Mouse (Mus musculus): ENCODE measurements around the gene Gm14137. TPM values are rescaled to one million over a fixed set of nuclear protein-coding genes. Genes with fewer than 3 reads are reported as not detected.

Gm14137 gene
- polyA plus RNA-seq, 1 experiment, result not detected

DNA sequence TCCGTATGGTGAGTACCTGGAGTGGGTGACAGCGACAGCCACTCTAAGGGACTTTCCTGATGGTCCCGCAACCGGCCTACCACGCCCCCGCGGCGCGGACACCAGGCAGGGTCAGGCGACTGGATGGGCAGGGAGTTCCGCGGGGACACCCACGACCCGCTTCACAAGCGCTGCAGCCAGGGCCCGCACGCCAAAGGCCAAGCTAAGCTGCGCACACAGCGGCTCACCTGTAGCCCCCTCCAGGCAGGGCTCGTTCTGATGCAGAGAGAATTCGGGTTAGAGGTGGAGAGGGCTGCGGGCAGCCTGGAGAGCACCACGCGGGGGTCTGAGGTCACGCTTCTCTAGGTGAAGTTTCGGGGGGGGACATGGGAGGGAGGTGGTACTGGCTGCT, 6.4 kb upstream of the Gm14137 start:
- Histone ChIP-seq H3K27me3 (ENCODE audit: control insufficient read depth) (peaks cover 61% of the 10 kb centered on the region), H3K4me1 (ENCODE audit: control insufficient read depth) (peaks cover 35% of the 10 kb centered on the region), H3K4me3 (replicated peaks) (peak overlapping the region; percentile 67), H3K36me3 (ENCODE audit: control insufficient read depth) (peaks cover 6% of the 10 kb centered on the region), H3K9me3 (ENCODE audit: control insufficient read depth, low read length) (peaks cover 6% of the 10 kb centered on the region)
- TF ChIP-seq GATA1 (IDR thresholded peaks at IDR 0.05; ENCODE audit: low read length) (no peak), TAL1 (IDR thresholded peaks at IDR 0.05; ENCODE audit: low read length) (no peak)

DNA sequence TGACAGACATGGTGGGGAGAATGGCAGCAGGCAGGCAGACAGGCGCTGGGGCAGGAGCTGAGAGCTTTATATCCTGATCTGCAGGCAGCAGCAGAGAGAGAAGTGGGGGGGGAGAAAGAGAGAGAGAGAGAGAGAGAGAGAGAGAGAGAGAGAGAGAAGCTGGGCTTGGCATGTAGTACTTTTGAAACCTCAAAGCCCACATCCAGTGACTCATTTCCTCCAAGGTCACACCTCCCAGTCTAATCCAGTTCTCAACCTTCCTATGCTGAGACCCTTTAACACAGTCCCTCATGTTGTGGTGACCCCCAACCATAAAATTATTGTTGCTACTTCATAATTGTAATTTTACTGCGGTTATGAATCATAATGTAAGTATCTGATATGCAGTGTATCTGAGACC, 4.0 kb upstream of the Gm14137 start:
- no peak overlapping the region for H3K4me3 ChIP-seq (replicated peaks)
- peaks cover 47% of the 10 kb centered on the region for H3K27me3 ChIP-seq (ENCODE audit: control insufficient read depth)
- peaks cover 6% of the 10 kb centered on the region for H3K36me3 ChIP-seq (ENCODE audit: control insufficient read depth)
- peaks cover 40% of the 10 kb centered on the region for H3K4me1 ChIP-seq (ENCODE audit: control insufficient read depth)
- TF ChIP-seq GATA1 (IDR thresholded peaks at IDR 0.05; ENCODE audit: low read length) (no peak), TAL1 (IDR thresholded peaks at IDR 0.05; ENCODE audit: low read length) (no peak)
- H3K9me3 ChIP-seq (ENCODE audit: control insufficient read depth, low read length), result peaks cover 6% of the 10 kb centered on the region

DNA sequence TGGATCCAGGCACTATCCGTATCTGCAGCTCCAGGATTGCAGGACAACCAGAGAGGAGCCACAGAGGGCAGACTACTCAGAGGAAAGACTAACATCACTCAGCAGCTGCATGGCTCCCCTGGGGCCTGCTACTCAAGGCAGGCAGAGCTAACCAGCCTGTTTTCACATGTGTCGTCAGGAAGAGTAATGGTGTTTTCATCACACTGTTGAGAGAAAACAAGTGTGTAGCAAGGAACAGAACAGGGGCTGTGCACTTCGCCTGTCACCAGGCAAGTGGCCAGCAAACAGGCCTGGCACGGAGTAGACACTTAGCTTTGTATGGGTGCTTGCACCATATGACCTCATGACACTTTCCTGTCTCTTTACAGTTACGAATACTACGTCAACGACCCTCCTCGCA, 2.7 kb upstream of the Gm14137 start:
- Histone ChIP-seq H3K27me3 (ENCODE audit: control insufficient read depth) (peaks cover 34% of the 10 kb centered on the region), H3K36me3 (ENCODE audit: control insufficient read depth) (peaks cover 6% of the 10 kb centered on the region), H3K9me3 (ENCODE audit: control insufficient read depth, low read length) (peaks cover 3% of the 10 kb centered on the region; the same call in 1 of the 2 replicates), H3K4me3 (replicated peaks) (no peak overlapping the region), H3K4me1 (ENCODE audit: control insufficient read depth) (peaks cover 40% of the 10 kb centered on the region)
- TF ChIP-seq TAL1 (IDR thresholded peaks at IDR 0.05; ENCODE audit: low read length) (no peak), GATA1 (IDR thresholded peaks at IDR 0.05; ENCODE audit: low read length) (no peak)

DNA sequence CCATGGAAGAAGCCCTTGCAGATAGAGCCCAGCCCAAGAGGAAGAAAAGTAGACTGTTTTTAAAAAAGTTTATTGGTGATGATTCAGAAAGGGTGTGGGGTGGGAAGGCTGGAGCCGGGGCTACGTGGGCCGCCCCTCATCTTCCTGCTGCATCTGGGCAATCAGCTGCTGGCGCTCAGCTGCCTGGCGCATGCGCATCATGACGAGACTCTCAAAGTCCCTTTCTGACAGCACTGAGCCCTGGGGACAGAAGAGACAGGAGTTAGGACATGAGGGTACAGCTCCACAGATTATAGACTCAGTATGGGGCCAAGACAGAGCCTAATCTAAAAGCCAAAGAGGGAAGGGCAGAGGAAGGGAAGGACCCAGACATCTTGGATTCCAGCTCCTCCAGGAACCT, 1.9 kb upstream of the Gm14137 start:
- Histone ChIP-seq H3K9me3 (ENCODE audit: control insufficient read depth, low read length) (peaks cover under 1% of the 10 kb centered on the region; the same call in 1 of the 2 replicates), H3K4me3 (replicated peaks) (no peak overlapping the region), H3K4me1 (ENCODE audit: control insufficient read depth) (peaks cover 32% of the 10 kb centered on the region), H3K36me3 (ENCODE audit: control insufficient read depth) (peaks cover 6% of the 10 kb centered on the region), H3K27me3 (ENCODE audit: control insufficient read depth) (peaks cover 26% of the 10 kb centered on the region)
- TF ChIP-seq GATA1 (IDR thresholded peaks at IDR 0.05; ENCODE audit: low read length) (no peak), TAL1 (IDR thresholded peaks at IDR 0.05; ENCODE audit: low read length) (no peak)

DNA sequence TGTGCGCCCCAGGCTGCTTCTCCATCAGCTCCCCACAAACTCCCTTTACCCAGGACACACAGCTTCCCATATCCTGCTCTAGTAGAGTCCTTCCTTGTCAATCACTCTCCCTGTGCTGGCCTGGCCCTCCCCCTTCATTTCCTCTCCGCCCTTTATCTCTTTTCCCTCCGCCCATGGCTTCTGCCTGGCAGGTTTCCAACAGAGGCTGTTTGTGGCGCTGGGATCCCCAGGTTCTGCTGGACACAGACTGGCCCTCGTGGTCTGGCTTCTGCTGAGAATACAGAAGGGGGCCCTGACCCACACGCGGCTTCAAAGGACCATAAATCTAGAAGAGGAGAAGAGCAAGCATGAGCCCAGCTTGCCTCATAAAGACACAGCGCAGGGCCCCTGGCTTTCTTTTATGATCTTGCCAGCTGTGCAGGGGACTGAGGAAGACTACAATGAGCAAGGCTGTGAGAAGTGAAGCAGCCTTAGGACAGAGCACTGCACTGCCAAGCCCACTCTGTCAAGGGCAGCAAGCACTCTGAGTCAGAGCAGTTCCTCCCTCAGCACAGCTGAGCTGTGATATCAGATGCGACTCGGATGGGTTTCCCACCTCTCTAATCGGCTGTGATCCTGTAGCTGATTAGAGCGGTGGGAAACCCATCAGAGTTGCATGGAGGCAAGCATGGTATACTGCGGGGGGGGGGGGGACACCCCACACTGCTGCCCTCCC, 1.3 kb upstream of the Gm14137 start:
- peaks cover 7% of the 10 kb centered on the region for H3K36me3 ChIP-seq (ENCODE audit: control insufficient read depth)
- H3K4me3 ChIP-seq (replicated peaks), result no peak overlapping the region

DNA sequence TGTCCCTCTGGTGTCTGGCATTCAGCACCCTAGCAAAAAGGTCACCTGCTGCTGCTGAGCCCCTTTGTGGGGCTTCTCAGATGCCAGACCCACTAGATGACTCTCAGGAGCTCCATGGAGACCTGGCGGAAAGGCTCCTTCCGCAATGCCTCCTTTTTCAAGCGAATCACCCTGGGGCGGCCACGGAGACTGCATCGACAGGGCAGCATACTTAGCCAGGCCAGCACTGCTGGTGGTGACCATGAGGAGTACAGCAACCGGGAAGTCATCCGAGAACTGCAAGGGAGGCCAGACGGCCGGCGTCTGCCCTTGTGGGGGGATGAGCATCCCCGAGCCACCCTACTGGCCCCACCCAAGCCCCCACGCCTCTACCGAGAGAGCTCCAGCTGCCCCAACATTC, 557 bp downstream of the Gm14137 start:
- Histone ChIP-seq H3K9me3 (ENCODE audit: control insufficient read depth, low read length) (no peaks in the 10 kb centered on the region), H3K4me1 (ENCODE audit: control insufficient read depth) (peaks cover 25% of the 10 kb centered on the region), H3K36me3 (ENCODE audit: control insufficient read depth) (peaks cover 21% of the 10 kb centered on the region), H3K4me3 (replicated peaks) (no peak overlapping the region), H3K27me3 (ENCODE audit: control insufficient read depth) (peaks cover 2% of the 10 kb centered on the region)
- TF ChIP-seq TAL1 (IDR thresholded peaks at IDR 0.05; ENCODE audit: low read length) (no peak), GATA1 (IDR thresholded peaks at IDR 0.05; ENCODE audit: low read length) (no peak)

More for the DNA sequence above, 1.3 kb upstream of the Gm14137 start:
- TF ChIP-seq TAL1 (IDR thresholded peaks at IDR 0.05; ENCODE audit: low read length), result no peak
- no peak for TF ChIP-seq GATA1 (IDR thresholded peaks at IDR 0.05; ENCODE audit: low read length)
- Histone ChIP-seq H3K9me3 (ENCODE audit: control insufficient read depth, low read length) (no peaks in the 10 kb centered on the region), H3K27me3 (ENCODE audit: control insufficient read depth) (peaks cover 20% of the 10 kb centered on the region), H3K4me1 (ENCODE audit: control insufficient read depth) (peaks cover 26% of the 10 kb centered on the region)

DNA sequence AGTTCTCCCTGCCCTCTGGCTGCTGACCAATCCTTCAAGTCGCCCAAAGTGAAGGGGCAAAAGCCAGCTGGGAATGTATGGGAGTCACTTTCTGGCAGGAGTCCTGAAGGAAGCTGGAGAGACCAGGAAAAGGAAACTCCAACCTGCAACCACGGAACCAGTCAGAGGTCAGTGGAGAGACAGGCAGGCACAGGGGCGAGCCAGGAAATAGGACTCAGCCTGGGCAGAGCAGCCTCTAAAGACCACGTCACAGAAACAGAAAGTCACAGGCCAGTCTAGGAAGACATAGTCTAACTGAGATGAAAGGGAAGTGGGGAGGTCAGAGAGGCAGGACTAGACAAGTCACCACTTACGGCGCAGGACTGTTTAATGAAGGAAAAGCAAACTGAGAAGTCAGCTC, 1.3 kb downstream of the Gm14137 start:
- Histone ChIP-seq H3K27me3 (ENCODE audit: control insufficient read depth) (no peaks in the 10 kb centered on the region; the same call in 1 of the 2 replicates), H3K4me3 (replicated peaks) (no peak overlapping the region), H3K4me1 (ENCODE audit: control insufficient read depth) (peaks cover 25% of the 10 kb centered on the region), H3K9me3 (ENCODE audit: control insufficient read depth, low read length) (no peaks in the 10 kb centered on the region), H3K36me3 (ENCODE audit: control insufficient read depth) (peaks cover 28% of the 10 kb centered on the region)
- TF ChIP-seq GATA1 (IDR thresholded peaks at IDR 0.05; ENCODE audit: low read length) (no peak), TAL1 (IDR thresholded peaks at IDR 0.05; ENCODE audit: low read length) (no peak)

DNA sequence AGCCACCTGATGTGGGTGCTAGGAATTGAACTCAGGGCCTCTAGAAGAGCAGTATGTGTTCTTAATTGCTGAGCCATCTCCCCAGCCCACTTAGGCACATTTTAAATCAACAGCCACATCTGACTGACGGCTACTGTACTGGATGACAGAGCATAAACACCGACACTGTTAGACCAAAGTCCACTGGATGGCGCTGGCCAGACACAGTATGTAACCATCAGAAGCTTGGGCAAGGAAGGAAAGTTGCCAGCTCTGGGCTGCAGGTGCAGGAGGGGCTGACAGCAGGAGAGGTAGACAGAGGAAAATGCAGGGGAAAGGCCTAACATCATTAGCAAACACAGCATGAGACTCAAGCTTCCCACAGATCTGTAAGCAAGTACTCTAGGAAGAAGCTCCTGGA, 2.5 kb downstream of the Gm14137 start:
- Histone ChIP-seq H3K27me3 (ENCODE audit: control insufficient read depth) (no peaks in the 10 kb centered on the region), H3K4me1 (ENCODE audit: control insufficient read depth) (peaks cover 25% of the 10 kb centered on the region), H3K4me3 (replicated peaks) (no peak overlapping the region), H3K36me3 (ENCODE audit: control insufficient read depth) (peaks cover 28% of the 10 kb centered on the region), H3K9me3 (ENCODE audit: control insufficient read depth, low read length) (no peaks in the 10 kb centered on the region)
- TF ChIP-seq TAL1 (IDR thresholded peaks at IDR 0.05; ENCODE audit: low read length) (no peak), GATA1 (IDR thresholded peaks at IDR 0.05; ENCODE audit: low read length) (no peak)

DNA sequence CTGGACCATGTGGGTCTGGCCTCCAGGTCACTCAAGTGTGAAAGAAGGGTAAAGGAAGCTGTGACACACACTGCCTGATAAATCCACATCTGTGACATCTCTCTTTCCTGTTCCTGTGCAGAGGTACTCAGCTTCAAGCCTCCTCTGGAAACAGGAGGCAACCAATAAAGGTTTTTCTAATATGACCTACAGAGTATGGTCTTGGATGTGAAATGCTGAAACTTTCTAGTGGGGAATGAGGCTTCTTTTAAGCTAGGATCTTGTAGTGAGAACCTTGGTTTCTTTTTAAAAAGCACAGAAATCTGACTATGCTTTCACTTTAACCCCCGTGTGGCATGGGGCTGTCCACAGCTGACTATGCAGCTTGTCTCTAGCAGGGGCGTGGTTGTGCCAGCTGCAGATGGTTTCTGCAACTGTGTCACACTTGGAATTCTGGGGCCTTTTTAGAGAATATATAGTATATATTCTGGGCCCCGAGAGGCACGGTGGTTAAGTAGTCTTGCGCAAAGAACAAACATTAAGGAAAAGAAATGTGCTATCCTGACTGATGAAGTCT, 3.2 kb downstream of the Gm14137 start:
- TF ChIP-seq GATA1 (IDR thresholded peaks at IDR 0.05; ENCODE audit: low read length) (no peak), TAL1 (IDR thresholded peaks at IDR 0.05; ENCODE audit: low read length) (no peak)
- Histone ChIP-seq H3K4me1 (ENCODE audit: control insufficient read depth) (peaks cover 20% of the 10 kb centered on the region), H3K36me3 (ENCODE audit: control insufficient read depth) (peaks cover 23% of the 10 kb centered on the region), H3K9me3 (ENCODE audit: control insufficient read depth, low read length) (no peaks in the 10 kb centered on the region), H3K27me3 (ENCODE audit: control insufficient read depth) (no peaks in the 10 kb centered on the region), H3K4me3 (replicated peaks) (no peak overlapping the region)

Data from erythroblast, embryonic 14.5 days (primary cell).